Mouse (Mus musculus) heart, postnatal 0 days (tissue): ENCODE results near the gene Fam76b. TPM values are rescaled to one million over a fixed set of nuclear protein-coding genes. Genes with fewer than 3 reads are reported as not detected.

ENCODE experiments used
- ATAC-seq: fragments of 200-750 bp; cut with Nextera tagmentation; 2 replicates; pipeline ENCODE4 v1.8.0; 2017; ENCODE audit warnings: low read depth, moderate number of reproducible peaks, moderate library complexity; ENCODE audit not compliant: insufficient read depth
- DNase-seq: peaks from one replicate; pipeline ENCODE4 v3.0.0-alpha.2; 2016; ENCODE audit warnings: low spot score
- H3K27ac ChIP-seq: fragments of 300-500 bp; sonication (generic); 2 replicates; pipeline ENCODE4 v1.5.1; 2014; ENCODE audit warnings: low read depth, mild to moderate bottlenecking
- H3K27me3 ChIP-seq: fragments of 300-500 bp; sonication (generic); 2 replicates; pipeline ENCODE4 v1.6.1; 2014; ENCODE audit warnings: low read length, mixed read lengths; ENCODE audit not compliant: control insufficient read depth, insufficient read depth
- H3K36me3 ChIP-seq: fragments of 300-500 bp; sonication (generic); replicated peaks from 2 replicates; pipeline ENCODE4 v1.6.1; 2014; ENCODE audit warnings: low read length, mixed read lengths; ENCODE audit not compliant: control insufficient read depth, insufficient read depth
- H3K4me1 ChIP-seq: fragments of 300-500 bp; sonication (generic); 2 replicates; pipeline ENCODE4 v1.6.1; 2014; ENCODE audit warnings: antibody characterized with exemption; ENCODE audit not compliant: control insufficient read depth, insufficient read depth
- H3K4me2 ChIP-seq: fragments of 300-500 bp; sonication (generic); 2 replicates; pipeline ENCODE4 v1.6.1; 2014; ENCODE audit warnings: low read depth, mild to moderate bottlenecking, low read length, moderate library complexity
- H3K4me3 ChIP-seq: fragments of 300-500 bp; sonication (generic); 2 replicates; pipeline ENCODE4 v1.5.1; 2014; ENCODE audit warnings: low read depth, low read length
- H3K9ac ChIP-seq: fragments of 300-500 bp; sonication (generic); replicated peaks from 2 replicates; pipeline ENCODE4 v1.6.1; 2014; ENCODE audit warnings: low read depth, low read length, mixed read lengths
- H3K9me3 ChIP-seq: fragments of 300-500 bp; sonication (generic); replicated peaks from 2 replicates; pipeline ENCODE4 v1.6.1; 2016; ENCODE audit warnings: low read length; ENCODE audit not compliant: control insufficient read depth
- CTCF ChIP-seq: IDR thresholded peaks from 2 replicates; pipeline ENCODE4 v1.5.1; 2016; ENCODE audit warnings: antibody characterized with exemption, control low read depth, low read depth
- EP300 ChIP-seq: IDR thresholded peaks from 2 replicates; pipeline ENCODE4 v1.6.1; 2016; ENCODE audit warnings: antibody characterized with exemption, low read depth
- WGBS: fragments of 180-500 bp; shearing (Covaris S2); extraction: QIAGEN DNeasy Blood & Tissue Kit; methylation state at CpG from one replicate; pipeline ENCODE4 v1.1.7; 2014; 5-methylcytosine and 5-hydroxymethylcytosine counted together
- polyA plus RNA-seq: library from polyadenylated mRNA; unstranded; fragments of >200 nt; fragmentation: Nextera tagmentation; extraction: Ambion mirVana; gene quantifications from 2 replicates; pipeline ENCODE4 v1.2.1, GENCODE M21; 2015
- total RNA-seq: library from RNA; depleted of rRNA; stranded (reverse); fragments of >200 nt; gene quantifications from 2 replicates; pipeline ENCODE4 v1.2.3, GENCODE M21; 2014; ENCODE audit warnings: low replicate concordance; rRNA removed

The Fam76b gene
- total and polyA plus RNA-seq, 2 experiments from 2014 or later: 9.5 to 17.3 TPM

DNA sequence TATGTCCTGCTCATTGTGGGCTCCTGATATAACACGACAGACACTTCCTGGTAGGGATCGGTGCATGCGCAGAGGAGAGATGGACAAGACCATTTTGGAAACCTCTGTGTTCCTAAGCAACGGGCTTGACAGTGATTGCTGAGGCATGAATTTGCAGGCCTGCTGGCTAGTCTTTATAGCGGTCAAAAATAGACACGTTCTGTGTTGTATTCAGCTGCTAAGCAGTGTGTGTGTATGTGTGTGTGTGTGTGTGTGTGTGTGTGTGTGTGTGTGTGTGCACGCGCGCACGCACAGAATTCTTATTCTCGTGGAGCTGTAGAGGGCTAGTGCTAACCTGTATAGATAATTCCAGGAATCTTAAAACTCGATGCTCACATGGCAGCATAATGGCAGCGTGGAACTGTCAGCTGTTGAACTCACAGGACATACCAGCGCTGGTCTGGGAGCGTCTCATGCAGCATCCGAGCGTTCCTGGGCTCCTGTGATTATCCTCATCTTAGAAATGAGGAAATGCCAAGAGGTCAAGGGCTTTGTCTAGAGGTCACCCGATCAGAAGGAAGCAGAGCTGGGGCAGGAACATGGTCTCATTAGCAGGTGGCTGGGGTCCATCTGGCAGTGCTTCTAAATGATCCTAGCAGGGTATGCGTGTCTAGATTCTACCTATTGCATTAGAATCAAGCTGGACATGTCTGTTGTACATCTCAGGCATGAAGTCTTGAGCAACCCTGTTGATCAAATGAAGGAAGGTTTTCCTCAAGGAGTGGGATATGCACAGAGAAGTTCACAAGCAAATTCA is 71.2 kb downstream of the Fam76b start:
- no peak for TF ChIP-seq CTCF
- TF ChIP-seq EP300: no peak
- H3K27ac ChIP-seq: no peak overlapping the region
- DNase-seq (peak; percentile 86), ATAC-seq (peak; percentile 93)
- H3K9ac ChIP-seq: no peak overlapping the region
- WGBS: 39% methylated on average over 19 of the region's 19 CpGs
- no peaks in the 10 kb centered on the region for H3K4me1 ChIP-seq
- no peaks in the 10 kb centered on the region for H3K36me3 ChIP-seq
- H3K4me3 ChIP-seq: no peak overlapping the region
- H3K4me2 ChIP-seq: peak overlapping the region; percentile 36
- H3K9me3 ChIP-seq: no peaks in the 10 kb centered on the region
- no peaks in the 10 kb centered on the region for H3K27me3 ChIP-seq

- Histone ChIP-seq H3K4me1 (no peaks in the 10 kb centered on the region), H3K4me3 (no peak overlapping the region), H3K27ac (no peak overlapping the region), H3K36me3 (no peaks in the 10 kb centered on the region), H3K9me3 (no peaks in the 10 kb centered on the region), H3K4me2 (no peak overlapping the region), H3K27me3 (no peaks in the 10 kb centered on the region), H3K9ac (no peak overlapping the region)
- WGBS: 85% methylated on average over 3 of the region's 3 CpGs
- TF ChIP-seq EP300: no peak
- TF ChIP-seq CTCF: no peak
- DNase-seq (no peak), ATAC-seq (no peak)
Measured at GRCm38 (mm10) chr9:13902030-13902429, 74.5 kb downstream of the Fam76b start.

DNA sequence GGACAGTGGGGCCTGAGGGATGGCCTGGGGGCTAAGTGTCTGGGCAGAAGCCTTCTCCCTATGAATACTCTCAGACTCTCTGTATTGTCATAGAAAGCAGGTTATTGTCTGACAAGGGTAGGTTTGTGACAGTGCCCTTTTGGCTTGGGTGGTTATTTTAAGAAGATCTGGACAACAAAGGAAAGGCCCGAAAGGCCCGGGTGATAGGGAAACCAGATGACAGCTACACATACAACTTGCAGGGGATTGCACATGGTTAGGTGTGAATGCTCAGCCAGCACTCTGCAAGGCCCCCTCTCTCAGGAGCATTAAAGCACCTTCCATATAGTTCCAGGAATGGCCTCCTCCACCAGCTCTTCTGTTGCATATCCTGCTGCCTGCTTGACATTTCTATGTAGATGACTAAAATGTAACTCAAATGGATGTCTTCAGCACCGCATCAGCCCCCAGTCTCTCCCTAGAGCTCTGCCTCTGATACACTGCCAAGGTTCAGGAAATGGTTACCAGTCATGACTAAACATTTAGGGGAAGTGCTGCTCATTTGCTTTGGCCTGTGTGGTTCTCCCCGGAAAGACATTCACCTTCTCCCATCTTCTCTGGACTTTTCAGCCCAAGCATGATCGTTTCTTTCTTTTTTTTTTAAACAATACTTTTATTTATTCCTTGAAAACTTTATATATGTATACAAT is 76.7 kb downstream of the Fam76b start:
- Histone ChIP-seq H3K4me1 (no peaks in the 10 kb centered on the region), H3K4me2 (no peak overlapping the region), H3K36me3 (no peaks in the 10 kb centered on the region), H3K27ac (no peak overlapping the region), H3K9me3 (no peaks in the 10 kb centered on the region), H3K9ac (no peak overlapping the region), H3K4me3 (no peak overlapping the region), H3K27me3 (no peaks in the 10 kb centered on the region)
- WGBS: 61% methylated on average over 5 of the region's 5 CpGs
- DNase-seq (no peak), ATAC-seq (no peak)
- no peak for TF ChIP-seq EP300
- no peak for TF ChIP-seq CTCF

Other genes with a start within 250 kb of the Fam76b start
- 62.1 and 75.0 TPM in 2 replicates for gene Mtmr2, start 79.3 kb upstream of the Fam76b start, total RNA-seq
- 33.8 and 35.9 TPM in 2 replicates for gene Mtmr2, start 79.3 kb upstream of the Fam76b start, polyA plus RNA-seq
- 16.9 and 17.3 TPM in 2 replicates for gene Cep57, start 609 bp upstream of the Fam76b start, total RNA-seq
- gene Cep57, start 609 bp upstream of the Fam76b start, polyA plus RNA-seq: 28.5 and 29.9 TPM in 2 replicates